Mouse (Mus musculus): ENCODE data around the gene Rasgrf1.

GRCm38 (mm10) chr9:89964091-89964490, 54.4 kb downstream of the Rasgrf1 start:
- no peak for TF ChIP-seq POLR2A (IDR thresholded peaks at IDR 0.05; ENCODE audit: borderline replicate concordance, extremely low read depth, insufficient read depth, insufficient read length, poor library complexity, severe bottlenecking)
- TF ChIP-seq CTCF (IDR thresholded peaks at IDR 0.05; ENCODE audit: borderline replicate concordance, extremely low read depth, insufficient read depth, insufficient read length), result no peak
